Mouse (Mus musculus) heart, postnatal 0 days (tissue): Measurements from ENCODE around the gene Sema3a.

Experiments used
- CTCF ChIP-seq: IDR thresholded peaks from 2 replicates; pipeline ENCODE4 v1.5.1; 2016; ENCODE audit warnings: antibody characterized with exemption, control low read depth, low read depth
- EP300 ChIP-seq: IDR thresholded peaks from 2 replicates; pipeline ENCODE4 v1.6.1; 2016; ENCODE audit warnings: antibody characterized with exemption, low read depth

- TF ChIP-seq CTCF (no peak), EP300 (no peak)
Observed at GRCm38 (mm10) chr5:13527037-13527464, 401.8 kb downstream of the Sema3a start.
